Mouse (Mus musculus) limb, embryonic 12.5 days (tissue): ENCODE data around the gene Chrd. TPM values are rescaled to one million over a fixed set of nuclear protein-coding genes. Genes with fewer than 3 reads are reported as not detected.

Experiments used
- ATAC-seq: fragments of 200-750 bp; cut with Nextera tagmentation; 2 replicates; pipeline ENCODE4 v1.8.0; 2017; ENCODE audit warnings: low read depth, moderate TSS enrichment; ENCODE audit not compliant: insufficient number of reproducible peaks, insufficient read depth, low FRiP score, low TSS enrichment
- H3K27ac ChIP-seq: fragments of 300-500 bp; sonication (generic); 2 replicates; pipeline ENCODE4 v1.5.1; 2016; ENCODE audit warnings: mild to moderate bottlenecking, moderate library complexity
- H3K27me3 ChIP-seq: fragments of 300-500 bp; sonication (generic); 2 replicates; pipeline ENCODE4 v1.6.1; 2016; ENCODE audit warnings: mild to moderate bottlenecking, moderate library complexity
- H3K36me3 ChIP-seq: fragments of 300-500 bp; sonication (generic); 2 replicates; pipeline ENCODE4 v1.6.1; 2016; ENCODE audit warnings: mild to moderate bottlenecking, moderate library complexity
- H3K4me1 ChIP-seq: fragments of 300-500 bp; sonication (generic); replicated peaks from 2 replicates; pipeline ENCODE4 v1.6.1; 2016
- H3K4me2 ChIP-seq: fragments of 300-500 bp; sonication (generic); 2 replicates; pipeline ENCODE4 v1.6.1; 2016; ENCODE audit warnings: mild to moderate bottlenecking, moderate library complexity
- H3K4me3 ChIP-seq: fragments of 300-500 bp; sonication (generic); replicated peaks from 2 replicates; pipeline ENCODE4 v1.5.1; 2016; ENCODE audit warnings: mild to moderate bottlenecking
- H3K9ac ChIP-seq: fragments of 300-500 bp; sonication (generic); replicated peaks from 2 replicates; pipeline ENCODE4 v1.6.1; 2016; ENCODE audit warnings: mild to moderate bottlenecking, moderate library complexity
- H3K9me3 ChIP-seq: fragments of 300-500 bp; sonication (generic); 2 replicates; pipeline ENCODE4 v1.6.1; 2016; ENCODE audit warnings: mild to moderate bottlenecking, moderate library complexity
- WGBS: fragments of 180-500 bp; shearing (Covaris S2); methylation state at CpG from one replicate; pipeline ENCODE4 v1.1.7; 2016; 5-methylcytosine and 5-hydroxymethylcytosine counted together
- polyA plus RNA-seq: library from polyadenylated mRNA; unstranded; fragments of >200 nt; fragmentation: Nextera tagmentation; extraction: Ambion mirVana; gene quantifications from 2 replicates; pipeline ENCODE4 v1.2.1, GENCODE M21; 2016

The Chrd gene
- 5.0 and 5.1 TPM in 2 replicates for polyA plus RNA-seq

DNA sequence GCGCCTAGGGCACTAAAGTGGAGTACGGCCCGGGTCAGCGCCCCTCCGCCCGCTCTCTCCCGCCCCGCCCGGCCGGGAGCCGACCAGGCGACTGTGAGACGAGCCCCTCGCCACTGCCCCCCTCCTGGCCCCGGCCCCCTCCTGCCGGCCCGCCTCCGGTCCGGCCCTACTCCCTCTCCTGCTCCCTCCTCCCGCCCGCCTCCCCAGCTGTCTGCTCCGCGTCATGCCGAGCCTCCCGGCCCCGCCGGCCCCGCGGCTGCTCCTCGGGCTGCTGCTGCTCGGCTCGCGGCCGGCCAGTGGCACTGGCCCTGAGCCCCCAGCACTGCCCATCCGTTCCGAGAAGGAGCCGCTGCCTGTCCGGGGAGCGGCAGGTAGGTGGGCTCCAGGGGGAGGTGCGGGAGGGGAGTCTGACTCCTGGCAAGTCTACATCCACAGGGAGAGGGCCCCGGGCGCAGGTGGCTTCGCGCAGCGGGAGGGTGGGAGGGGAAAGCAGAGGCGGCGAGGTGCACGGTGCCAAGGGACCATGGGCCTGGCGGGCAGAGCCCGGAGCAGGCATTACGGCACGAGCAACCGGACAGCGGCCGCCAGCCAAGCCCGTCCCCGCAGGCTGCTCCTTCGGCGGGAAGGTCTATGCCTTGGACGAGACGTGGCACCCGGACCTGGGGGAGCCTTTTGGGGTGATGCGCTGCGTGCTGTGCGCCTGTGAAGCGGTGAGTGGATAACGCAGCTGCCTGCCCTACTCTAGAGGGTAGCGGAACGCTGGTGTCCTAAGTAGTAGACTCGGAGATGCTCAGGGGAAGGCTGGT, at the start of gene Chrd:
Gene Chrd (plus strand): TSS at position 203 of the 806 bp plus-strand sequence.
- Histone ChIP-seq H3K27ac (peak within 1 kb of the TSS; percentile 75), H3K4me3 (peak within 1 kb of the TSS; percentile 72), H3K4me2 (peak within 1 kb of the TSS; percentile 99), H3K9ac (peak within 1 kb of the TSS; percentile 78), H3K9me3 (no peaks in the 10 kb centered on the region), H3K4me1 (peaks cover 32% of the 10 kb centered on the region), H3K36me3 (peaks cover 12% of the 10 kb centered on the region; the same call in 1 of the 2 replicates), H3K27me3 (peaks cover 56% of the 10 kb centered on the region)
- ATAC-seq, result peak; percentile 81
- WGBS, result 1% methylated on average over 58 of the region's 70 CpGs

DNA sequence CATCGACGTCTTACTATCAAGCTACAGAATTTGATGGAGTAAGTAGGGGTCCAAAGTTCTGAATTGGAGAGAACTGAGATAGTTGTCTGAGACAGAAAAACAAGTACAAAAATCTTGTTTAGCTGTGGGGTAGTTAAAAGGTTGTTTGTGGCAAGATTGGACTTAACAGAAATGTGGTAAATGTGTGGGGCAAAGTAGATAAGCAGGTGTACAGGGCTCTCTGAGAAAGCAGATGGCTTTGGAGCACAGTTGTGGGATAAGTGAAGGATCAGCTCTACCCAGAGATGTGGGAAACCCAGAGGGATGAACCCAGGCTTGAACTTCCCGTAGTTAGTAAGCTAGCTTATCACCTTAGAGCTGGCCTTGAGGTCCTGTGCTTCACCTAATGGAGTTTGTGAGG, 42.2 kb upstream of the Chrd start:
- no peak overlapping the region for H3K4me2 ChIP-seq
- no peaks in the 10 kb centered on the region for H3K9me3 ChIP-seq
- H3K27me3 ChIP-seq, result peaks cover 9% of the 10 kb centered on the region; the same call in 1 of the 2 replicates
- H3K4me1 ChIP-seq, result peaks cover 23% of the 10 kb centered on the region
- no peak overlapping the region for H3K9ac ChIP-seq
- no peak overlapping the region for H3K27ac ChIP-seq
- peaks cover 67% of the 10 kb centered on the region for H3K36me3 ChIP-seq
- ATAC-seq, result no peak
- WGBS, result 93% methylated on average over 3 of the region's 3 CpGs
- H3K4me3 ChIP-seq, result no peak overlapping the region

DNA sequence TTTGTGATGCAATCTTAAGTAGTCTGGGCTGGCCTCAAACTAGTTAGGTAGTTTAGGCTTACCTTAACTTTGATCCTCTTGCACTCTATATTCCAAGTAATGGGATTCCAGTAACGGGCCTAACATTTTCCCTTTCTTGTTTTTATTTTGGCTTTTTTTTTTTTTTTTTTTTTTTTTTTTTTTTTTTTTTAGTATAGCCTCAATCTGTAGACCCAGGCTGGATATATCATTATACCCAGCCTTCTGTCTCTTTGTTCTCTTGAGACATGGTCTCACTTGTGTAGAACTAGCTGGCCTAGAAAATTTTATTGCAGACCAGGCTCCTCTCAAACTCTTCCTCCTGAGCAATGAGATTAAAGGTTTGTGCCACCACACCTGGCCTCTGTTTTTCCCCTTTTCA, 41.3 kb upstream of the Chrd start:
- no peak overlapping the region for H3K4me2 ChIP-seq
- no peaks in the 10 kb centered on the region for H3K9me3 ChIP-seq
- H3K4me3 ChIP-seq, result no peak overlapping the region
- H3K27me3 ChIP-seq, result peaks cover 15% of the 10 kb centered on the region; the same call in 1 of the 2 replicates
- WGBS, result 70% methylated on average over 1 of the region's 1 CpGs
- H3K27ac ChIP-seq, result no peak overlapping the region; the same call in 1 of the 2 replicates
- peaks cover 59% of the 10 kb centered on the region for H3K36me3 ChIP-seq
- peaks cover 31% of the 10 kb centered on the region for H3K4me1 ChIP-seq
- ATAC-seq, result no peak
- no peak overlapping the region for H3K9ac ChIP-seq

DNA sequence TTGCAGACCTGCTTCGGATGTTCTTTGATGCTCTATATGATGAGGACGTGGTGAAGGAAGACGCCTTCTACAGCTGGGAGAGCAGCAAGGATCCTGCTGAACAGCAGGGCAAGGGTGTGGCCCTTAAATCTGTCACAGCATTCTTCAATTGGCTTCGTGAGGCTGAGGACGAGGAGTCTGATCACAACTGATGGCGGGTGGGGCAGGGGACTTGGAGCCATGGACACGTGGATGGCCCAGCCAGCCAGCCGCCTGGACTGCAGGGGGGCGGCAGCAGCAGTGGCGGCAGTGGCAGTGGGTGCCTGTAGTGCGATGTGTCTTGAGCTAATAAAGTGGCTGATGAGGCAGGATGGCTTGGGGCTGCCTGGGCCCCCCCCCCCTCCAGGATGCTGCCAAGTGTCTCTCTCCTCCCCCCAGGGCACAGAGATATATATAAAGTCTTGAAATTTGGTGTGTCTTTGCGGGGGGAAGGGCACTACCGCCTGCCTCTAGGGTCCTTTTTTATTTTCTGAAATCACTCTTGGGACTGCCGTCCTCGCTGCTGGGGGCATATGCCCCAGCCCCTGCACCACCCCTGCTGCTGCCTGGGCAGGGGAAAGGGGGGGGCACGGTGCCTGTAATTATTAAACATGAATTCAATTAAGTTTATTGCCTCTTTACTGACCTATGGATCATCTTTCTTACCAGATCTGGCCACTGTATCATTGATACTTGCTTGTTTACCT, 40.5 kb upstream of the Chrd start:
- H3K4me2 ChIP-seq, result peak overlapping the region; percentile 77
- H3K4me1 ChIP-seq, result peaks cover 32% of the 10 kb centered on the region
- no peak overlapping the region for H3K9ac ChIP-seq
- peaks cover 51% of the 10 kb centered on the region for H3K36me3 ChIP-seq
- ATAC-seq, result no peak
- 34% methylated on average over 16 of the region's 16 CpGs for WGBS
- H3K27ac ChIP-seq, result peak overlapping the region; percentile 14; the same call in 1 of the 2 replicates
- peaks cover 16% of the 10 kb centered on the region; the same call in 1 of the 2 replicates for H3K27me3 ChIP-seq
- H3K4me3 ChIP-seq, result no peak overlapping the region
- no peaks in the 10 kb centered on the region for H3K9me3 ChIP-seq

DNA sequence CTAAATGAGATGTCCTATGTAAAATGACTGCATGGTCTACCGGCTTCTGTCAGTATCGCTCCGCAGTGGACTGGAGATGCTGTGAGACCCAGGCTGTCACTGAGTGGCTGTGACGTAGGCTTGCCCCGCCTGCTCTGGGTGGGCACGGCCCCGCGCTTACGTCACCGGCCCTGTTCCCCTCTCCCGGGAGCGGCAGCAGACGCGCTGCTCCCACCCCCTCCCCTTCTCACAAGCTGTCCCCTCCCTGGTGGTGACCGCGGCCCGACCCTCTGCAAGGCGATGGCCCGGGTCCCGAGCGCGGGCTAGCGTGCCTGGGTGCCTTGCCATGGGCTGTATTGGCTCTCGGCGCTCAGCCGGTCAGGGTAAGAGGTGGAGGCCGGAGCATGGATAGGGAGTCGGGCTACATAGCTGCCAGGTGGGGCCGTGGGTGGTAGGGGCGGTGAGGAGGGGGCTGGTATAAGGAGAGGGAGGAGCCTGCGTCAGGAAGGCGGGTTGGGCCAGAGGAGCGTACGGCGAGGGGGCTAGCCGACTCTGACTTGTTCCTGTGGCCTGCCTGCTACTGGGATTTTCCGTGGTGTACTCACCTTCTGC, 39.7 kb upstream of the Chrd start, which contains the start of gene Fam131a:
Gene Fam131a (plus strand): TSS at position 131 of the 591 bp plus-strand sequence.
- Histone ChIP-seq H3K9ac (peak within 1 kb of the TSS; percentile 65), H3K27ac (peak within 1 kb of the TSS; percentile 84), H3K36me3 (peaks cover 43% of the 10 kb centered on the region), H3K4me2 (peak within 1 kb of the TSS; percentile 77), H3K27me3 (peaks cover 16% of the 10 kb centered on the region; the same call in 1 of the 2 replicates), H3K9me3 (no peaks in the 10 kb centered on the region), H3K4me3 (peak within 1 kb of the TSS; percentile 60), H3K4me1 (peaks cover 32% of the 10 kb centered on the region)
- ATAC-seq, result peak; percentile 91
- WGBS, result 1% methylated on average over 34 of the region's 37 CpGs

DNA sequence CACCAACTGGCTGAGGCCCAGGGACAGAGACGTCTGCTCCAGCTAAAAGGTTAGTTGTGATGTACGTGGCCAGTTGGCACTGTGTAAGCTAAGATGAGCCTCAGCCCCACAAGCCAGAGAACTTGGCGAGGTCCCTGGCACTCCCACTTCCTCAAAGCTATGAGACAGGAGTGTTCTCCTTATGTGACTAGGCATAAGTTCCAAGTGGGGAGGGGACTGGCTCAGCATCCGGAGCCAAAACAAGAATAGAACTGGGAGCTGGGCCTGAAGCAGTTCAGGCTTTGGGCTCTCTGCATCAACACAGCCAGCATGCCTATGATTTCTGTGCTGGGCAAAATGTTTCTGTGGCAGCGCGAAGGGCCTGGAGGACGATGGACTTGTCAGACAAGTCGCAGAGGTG, 38.1 kb upstream of the Chrd start:
- 86% methylated on average over 8 of the region's 8 CpGs for WGBS
- no peak overlapping the region for H3K27ac ChIP-seq
- no peak overlapping the region for H3K4me2 ChIP-seq
- no peak for ATAC-seq
- H3K27me3 ChIP-seq, result peaks cover 16% of the 10 kb centered on the region; the same call in 1 of the 2 replicates
- H3K9me3 ChIP-seq, result no peaks in the 10 kb centered on the region
- H3K36me3 ChIP-seq, result peaks cover 31% of the 10 kb centered on the region
- H3K4me1 ChIP-seq, result peaks cover 40% of the 10 kb centered on the region
- H3K4me3 ChIP-seq, result no peak overlapping the region
- H3K9ac ChIP-seq, result no peak overlapping the region

DNA sequence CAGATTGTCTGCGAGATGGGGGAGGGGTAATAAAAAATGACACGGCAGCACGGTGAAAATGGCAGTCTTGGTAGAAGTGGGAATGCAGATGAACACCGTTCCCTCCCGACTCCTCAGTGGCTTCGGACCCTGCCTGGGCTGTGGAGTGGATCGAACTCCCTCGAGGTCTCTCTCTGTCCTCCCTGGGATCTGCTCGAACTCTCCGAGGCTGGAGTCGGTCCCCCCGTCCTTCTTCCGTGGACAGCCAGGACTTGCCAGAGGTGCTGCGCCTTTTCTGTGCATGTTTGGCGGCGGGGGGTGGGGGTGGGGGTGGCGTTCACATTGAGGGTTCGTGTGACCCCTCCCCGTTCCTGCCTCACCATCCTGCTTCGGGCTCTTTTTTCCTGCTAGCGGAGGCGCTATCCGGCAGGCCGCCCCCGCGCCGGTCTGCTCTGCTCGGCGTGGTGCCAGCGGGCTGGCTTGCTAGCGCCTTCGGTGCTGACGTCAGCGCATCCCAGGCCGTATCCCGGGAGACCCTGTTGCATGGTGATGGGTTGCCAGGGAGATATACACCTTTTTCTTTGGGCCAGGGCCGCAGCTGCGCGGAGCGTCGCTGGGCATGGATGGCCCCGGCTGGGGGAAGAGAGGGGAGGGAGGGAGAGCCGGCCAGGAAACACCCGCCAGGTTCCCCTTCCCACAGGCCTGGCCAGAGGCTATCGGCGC, 37.2 kb upstream of the Chrd start:
- ATAC-seq, result peak; percentile 66
- Histone ChIP-seq H3K36me3 (peaks cover 21% of the 10 kb centered on the region), H3K9ac (peak overlapping the region; percentile 58), H3K27me3 (peaks cover 16% of the 10 kb centered on the region; the same call in 1 of the 2 replicates), H3K4me2 (peak overlapping the region; percentile 69), H3K4me3 (peak overlapping the region; percentile 43), H3K27ac (no peak overlapping the region), H3K4me1 (peaks cover 46% of the 10 kb centered on the region), H3K9me3 (no peaks in the 10 kb centered on the region)
- WGBS, result 3% methylated on average over 46 of the region's 46 CpGs

DNA sequence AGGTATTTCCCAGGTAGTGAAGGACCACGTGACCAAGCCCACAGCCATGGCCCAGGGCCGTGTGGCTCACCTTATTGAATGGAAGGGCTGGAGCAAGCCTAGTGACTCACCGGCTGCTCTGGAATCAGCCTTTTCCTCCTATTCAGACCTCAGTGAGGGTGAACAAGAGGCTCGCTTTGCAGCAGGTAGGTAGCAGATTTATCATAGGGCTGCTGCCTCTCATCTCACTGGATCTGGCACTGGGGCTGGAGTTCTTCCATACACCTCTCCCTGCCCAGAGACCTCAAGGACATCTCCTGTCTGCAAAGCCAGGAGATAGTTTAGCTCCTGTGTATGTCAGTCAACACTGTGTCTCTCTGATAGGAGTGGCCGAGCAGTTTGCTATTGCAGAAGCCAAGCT, 33.7 kb upstream of the Chrd start:
- peaks cover 45% of the 10 kb centered on the region for H3K4me1 ChIP-seq

DNA sequence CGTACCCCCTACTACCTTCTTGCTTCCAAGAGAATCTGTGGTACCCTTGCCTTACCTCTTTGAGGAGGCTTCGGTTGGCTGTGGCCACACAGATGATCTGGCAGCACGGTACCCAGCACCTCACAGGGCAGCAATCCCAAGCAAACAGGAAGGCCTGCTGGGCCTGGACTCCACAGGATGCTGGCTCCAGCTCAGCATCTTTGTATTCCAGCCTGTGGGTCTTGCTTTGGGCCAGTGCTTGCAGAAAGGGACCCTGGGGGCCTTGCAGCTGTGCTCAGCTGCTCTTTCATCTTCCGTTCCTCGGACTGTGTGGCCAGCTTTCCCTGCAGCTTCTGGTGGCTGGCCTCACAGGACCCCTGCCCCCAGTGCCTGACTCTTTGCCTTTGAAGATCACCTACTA, 32.9 kb upstream of the Chrd start:
- WGBS, result 23% methylated on average over 5 of the region's 5 CpGs
- no peak overlapping the region; the same call in 1 of the 2 replicates for H3K9ac ChIP-seq
- ATAC-seq, result no peak
- H3K4me3 ChIP-seq, result no peak overlapping the region
- H3K36me3 ChIP-seq, result peaks cover 21% of the 10 kb centered on the region
- peaks cover 10% of the 10 kb centered on the region; the same call in 1 of the 2 replicates for H3K27me3 ChIP-seq
- peak overlapping the region; percentile 62 for H3K27ac ChIP-seq
- peaks cover 45% of the 10 kb centered on the region for H3K4me1 ChIP-seq
- no peak overlapping the region for H3K4me2 ChIP-seq
- no peaks in the 10 kb centered on the region for H3K9me3 ChIP-seq

More for the DNA sequence above, 33.7 kb upstream of the Chrd start:
- ATAC-seq, result no peak
- H3K9me3 ChIP-seq, result no peaks in the 10 kb centered on the region
- 76% methylated on average over 5 of the region's 5 CpGs for WGBS
- H3K4me2 ChIP-seq, result no peak overlapping the region
- H3K9ac ChIP-seq, result no peak overlapping the region
- H3K27ac ChIP-seq, result no peak overlapping the region
- H3K27me3 ChIP-seq, result peaks cover 16% of the 10 kb centered on the region; the same call in 1 of the 2 replicates
- peaks cover 15% of the 10 kb centered on the region for H3K36me3 ChIP-seq
- no peak overlapping the region for H3K4me3 ChIP-seq

DNA sequence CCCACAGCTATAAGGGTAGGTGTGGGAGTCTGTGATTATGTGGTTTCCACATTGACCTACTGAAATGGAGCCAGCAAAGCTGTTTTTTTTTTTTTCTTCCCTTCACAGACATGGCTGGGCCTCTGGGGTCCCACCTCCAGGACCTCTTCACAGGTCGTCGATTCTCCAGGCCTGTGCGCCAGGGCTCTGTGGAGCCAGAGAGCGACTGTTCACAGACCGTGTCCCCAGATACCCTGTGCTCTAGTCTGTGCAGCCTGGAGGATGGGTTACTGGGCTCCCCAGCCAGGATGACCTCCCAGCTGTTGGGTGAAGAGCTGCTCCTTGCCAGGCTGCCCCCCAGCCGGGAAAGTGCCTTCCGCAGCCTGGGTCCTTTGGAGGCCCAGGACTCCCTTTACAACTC, 31.6 kb upstream of the Chrd start:
- Histone ChIP-seq H3K27ac (peak overlapping the region; percentile 81), H3K9ac (peak overlapping the region; percentile 37; the same call in 1 of the 2 replicates), H3K4me2 (peak overlapping the region; percentile 36), H3K4me1 (peaks cover 34% of the 10 kb centered on the region), H3K9me3 (no peaks in the 10 kb centered on the region), H3K36me3 (peaks cover 34% of the 10 kb centered on the region), H3K4me3 (no peak overlapping the region), H3K27me3 (peaks cover 4% of the 10 kb centered on the region; the same call in 1 of the 2 replicates)
- no peak; the same call in 1 of the 2 replicates for ATAC-seq
- WGBS, result 45% methylated on average over 7 of the region's 7 CpGs
